In the genomic region with DNA sequence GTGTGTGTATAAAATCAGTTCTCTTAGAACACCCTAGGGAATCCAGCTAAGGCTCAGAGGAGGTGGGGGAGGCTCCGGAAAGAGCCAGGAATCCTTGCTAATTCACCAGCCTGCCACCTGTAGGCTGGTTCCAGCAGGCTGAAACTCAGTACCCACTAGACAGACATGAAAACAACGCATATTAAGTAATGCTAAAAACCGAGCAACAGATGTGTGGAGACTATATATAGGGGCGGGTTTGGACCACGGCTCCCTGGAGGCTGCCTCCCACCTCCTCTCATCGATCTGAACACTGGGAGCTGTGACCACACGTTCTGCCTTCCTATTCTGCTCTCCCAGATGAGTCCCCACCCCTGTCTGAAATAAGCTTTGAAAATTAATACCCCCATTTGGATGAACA, we compare ENCODE assay signal across 10 mouse cellular contexts. TPM values are rescaled to one million over a fixed set of nuclear protein-coding genes. Genes with fewer than 3 reads are reported as not detected.
DNase-seq lines count a peak whose midpoint lies in the region; ATAC-seq lines count a peak whose summit lies in the region.
"Had no signal": no experiment of that assay in that cellular context is flagged by ENCODE, and none has a peak within 500 bp of the region (broad histone marks: within the 10 kb centered on the region; RNA-seq: fewer than 3 reads in every experiment).

No protein-coding gene starts in this region.

- no peak overlapping the region for H3K4me3 ChIP-seq in embryonic facial prominence, embryonic 12.5 days
- H3K4me3 ChIP-seq in embryonic facial prominence, embryonic 10.5 days: no peak overlapping the region
- H3K4me3 ChIP-seq in limb, embryonic 15.5 days: peak overlapping the region; percentile 12
- H3K4me3 ChIP-seq: myocyte had no signal

- peaks cover 40% of the 10 kb centered on the region for H3K27me3 ChIP-seq in embryonic facial prominence, embryonic 12.5 days
- H3K27me3 ChIP-seq in embryonic facial prominence, embryonic 10.5 days (replicated peaks; ENCODE audit: low read depth, poor library complexity, severe bottlenecking): peaks cover 64% of the 10 kb centered on the region
- peaks cover 44% of the 10 kb centered on the region for H3K27me3 ChIP-seq in limb, embryonic 15.5 days

- H3K4me1 ChIP-seq in embryonic facial prominence, embryonic 12.5 days: no peaks in the 10 kb centered on the region
- H3K4me1 ChIP-seq in embryonic facial prominence, embryonic 10.5 days: peaks cover 22% of the 10 kb centered on the region; the same call in 1 of the 2 replicates
- peaks cover 13% of the 10 kb centered on the region for H3K4me1 ChIP-seq in limb, embryonic 15.5 days

- DNase-seq in embryonic facial prominence, embryonic 10.5 days (ENCODE audit: low spot score): no peak
- peak; percentile 55 for DNase-seq in right cerebral cortex, adult 18-20 months
- no peak for DNase-seq in right cerebral cortex, postnatal 14 days
- DNase-seq in telencephalon, adult 2 months (ENCODE audit: low read depth, low spot score): peak; percentile 67
- DNase-seq in adrenal gland, postnatal 36 days: no peak
- no peak for DNase-seq in spleen, postnatal 4 days (ENCODE audit: low spot score in 2 of 2)
- DNase-seq: cerebellum, postnatal 36 days had no signal

- H3K36me3 ChIP-seq in embryonic facial prominence, embryonic 12.5 days: no peaks in the 10 kb centered on the region
- no peaks in the 10 kb centered on the region for H3K36me3 ChIP-seq in embryonic facial prominence, embryonic 10.5 days (replicated peaks)
- H3K36me3 ChIP-seq in limb, embryonic 15.5 days: no peaks in the 10 kb centered on the region

- H3K27ac ChIP-seq in embryonic facial prominence, embryonic 12.5 days: no peak overlapping the region
- H3K27ac ChIP-seq in embryonic facial prominence, embryonic 10.5 days (replicated peaks): no peak overlapping the region
- no peak overlapping the region for H3K27ac ChIP-seq in limb, embryonic 15.5 days

- WGBS in embryonic facial prominence, embryonic 12.5 days: 9% methylated on average over 7 of the region's 7 CpGs
- 10% methylated on average over 7 of the region's 7 CpGs for WGBS in embryonic facial prominence, embryonic 10.5 days
- 4% methylated on average over 7 of the region's 7 CpGs for WGBS in limb, embryonic 15.5 days

- H3K9ac ChIP-seq in embryonic facial prominence, embryonic 12.5 days: no peak overlapping the region
- no peak overlapping the region for H3K9ac ChIP-seq in limb, embryonic 15.5 days

- H3K9me3 ChIP-seq in embryonic facial prominence, embryonic 12.5 days: no peaks in the 10 kb centered on the region
- H3K9me3 ChIP-seq in embryonic facial prominence, embryonic 10.5 days: no peaks in the 10 kb centered on the region
- H3K9me3 ChIP-seq in limb, embryonic 15.5 days: no peaks in the 10 kb centered on the region

- no peak for ATAC-seq in embryonic facial prominence, embryonic 12.5 days (ENCODE audit: insufficient number of reproducible peaks, insufficient read depth, low FRiP score, low TSS enrichment)
- ATAC-seq in limb, embryonic 15.5 days (ENCODE audit: insufficient number of reproducible peaks, low FRiP score, low TSS enrichment, low read depth): no peak

- H3K4me2 ChIP-seq in embryonic facial prominence, embryonic 12.5 days (replicated peaks): 0 out of 2 replicates have a peak overlapping the region, but pooled peaks have one; percentile 7
- H3K4me2 ChIP-seq in limb, embryonic 15.5 days: peak overlapping the region; percentile 96

RNA-seq across cellular contexts. Expression of a gene that starts 1.8 kb away (rescaled TPM):
- polyA plus RNA-seq in embryonic facial prominence, embryonic 12.5 days (2016; fragmentation: Nextera tagmentation; extraction: Ambion mirVana): 2.9 and 3.6 TPM in 2 replicates
- 0.60 and 0.72 TPM in 2 replicates for polyA plus RNA-seq in embryonic facial prominence, embryonic 10.5 days (2016; fragmentation: Nextera tagmentation; extraction: Ambion mirVana)
- polyA plus RNA-seq in limb, embryonic 15.5 days (2015; fragmentation: Nextera tagmentation; extraction: Ambion mirVana): 3.8 and 4.9 TPM in 2 replicates
- total RNA-seq in adrenal gland, postnatal 36 days (2021): under 1 TPM; 0.23 to 0.30 TPM

Comparison
In these comparisons a context has a peak if more than half of its experiments do, and no peak if none do; other contexts are left out.
1. DNase-seq: peak in right cerebral cortex, adult 18-20 months (single experiment) and telencephalon, adult 2 months (single experiment); none in embryonic facial prominence, embryonic 10.5 days (single experiment), right cerebral cortex, postnatal 14 days (single experiment), adrenal gland, postnatal 36 days (0 of 2) and spleen, postnatal 4 days (0 of 2).